Mouse (Mus musculus) heart, embryonic 14.5 days (tissue): ENCODE measurements around the gene Hmces. TPM values are rescaled to one million over a fixed set of nuclear protein-coding genes. Genes with fewer than 3 reads are reported as not detected.

Experiments
- ATAC-seq: fragments of 200-750 bp; cut with Nextera tagmentation; 2 replicates; pipeline ENCODE4 v1.8.0; 2017; ENCODE audit warnings: low read depth, moderate TSS enrichment; ENCODE audit not compliant: insufficient number of reproducible peaks, insufficient read depth, low FRiP score
- H3K27ac ChIP-seq, 2 experiments: fragments of 200-500 bp in 1 of 2; fragments of 300-500 bp in 1 of 2; sonication (generic) in 1 of 2; replicated peaks in 1 of 2; 2 replicates each; pipeline ENCODE4 v1.5.1; 2012 to 2014; ENCODE audit warnings: low read depth in 2 of 2, low read length in 2 of 2, control low read depth in 1 of 2, mild to moderate bottlenecking in 1 of 2, mixed read lengths in 1 of 2; ENCODE audit not compliant: control insufficient read depth in 1 of 2, insufficient read depth in 1 of 2
- H3K27me3 ChIP-seq: fragments of 300-500 bp; sonication (generic); 2 replicates; pipeline ENCODE4 v1.6.1; 2014; ENCODE audit warnings: mild to moderate bottlenecking, low read length, control low read depth; ENCODE audit not compliant: control insufficient read depth, insufficient read depth
- H3K36me3 ChIP-seq: fragments of 300-500 bp; sonication (generic); 2 replicates; pipeline ENCODE4 v1.6.1; 2014; ENCODE audit warnings: mild to moderate bottlenecking, control low read depth, low read length, mixed read lengths; ENCODE audit not compliant: control insufficient read depth, insufficient read depth
- H3K4me1 ChIP-seq, 2 experiments: fragments of 200-500 bp in 1 of 2; fragments of 300-500 bp in 1 of 2; sonication (generic) in 1 of 2; 2 replicates each; pipeline ENCODE4 v1.6.1; 2012 to 2014; ENCODE audit warnings: low read length in 2 of 2, control low read depth in 1 of 2, mixed read lengths in 1 of 2; ENCODE audit not compliant: control insufficient read depth in 2 of 2, insufficient read depth in 2 of 2
- H3K4me2 ChIP-seq: fragments of 300-500 bp; sonication (generic); 2 replicates; pipeline ENCODE4 v1.6.1; 2014; ENCODE audit warnings: mild to moderate bottlenecking, low read length
- H3K4me3 ChIP-seq, 2 experiments: fragments of 200-500 bp in 1 of 2; fragments of 300-500 bp in 1 of 2; sonication (generic) in 1 of 2; 2 replicates each; pipeline ENCODE4 v1.5.1; 2012 to 2014; ENCODE audit warnings: low read length in 2 of 2, mild to moderate bottlenecking in 2 of 2, control low read depth in 1 of 2, low read depth in 1 of 2, moderate library complexity in 1 of 2; ENCODE audit not compliant: control insufficient read depth in 1 of 2, insufficient read depth in 1 of 2
- H3K9ac ChIP-seq: fragments of 300-500 bp; sonication (generic); 2 replicates; pipeline ENCODE4 v1.6.1; 2014; ENCODE audit warnings: mild to moderate bottlenecking, low read length
- H3K9me3 ChIP-seq: fragments of 300-500 bp; sonication (generic); 2 replicates; pipeline ENCODE4 v1.6.1; 2016; ENCODE audit warnings: low read length, control low read depth; ENCODE audit not compliant: control insufficient read depth
- WGBS: fragments of 180-500 bp; shearing (Covaris S2); extraction: QIAGEN DNeasy Blood & Tissue Kit; methylation state at CpG from one replicate; pipeline ENCODE4 v1.1.7; 2014; 5-methylcytosine and 5-hydroxymethylcytosine counted together
- microRNA-seq: library from miRNA; unstranded; fragments of <30 nt; microRNA quantifications from one replicate; pipeline ENCODE4, GENCODE M21; 2016
- polyA plus RNA-seq: library from polyadenylated mRNA; unstranded; fragments of >200 nt; fragmentation: Nextera tagmentation; extraction: Ambion mirVana; gene quantifications from 2 replicates; pipeline ENCODE4 v1.2.1, GENCODE M21; 2014

The Hmces gene
- polyA plus RNA-seq, 1 experiment from 2014 or later: 24.5 TPM

DNA sequence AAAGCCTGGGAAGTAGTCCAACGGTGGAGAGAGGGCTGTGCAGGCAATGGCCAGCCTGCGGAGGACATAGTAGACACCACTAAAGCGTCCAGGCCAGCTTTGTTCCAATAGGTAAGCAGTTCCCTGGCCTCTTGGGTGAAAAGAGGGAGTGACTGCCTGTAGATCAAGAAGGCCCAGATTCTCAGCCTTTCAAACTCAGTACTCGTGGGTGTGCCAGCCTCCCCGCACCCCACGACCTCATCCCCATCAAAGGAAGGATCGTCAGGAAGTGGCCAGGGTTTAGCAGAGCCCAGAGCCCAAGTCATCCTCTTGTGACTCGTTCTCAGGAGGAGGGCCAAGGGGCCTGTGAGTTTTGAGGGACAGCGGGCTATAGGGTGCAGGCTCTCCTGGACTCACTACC is 68.8 kb downstream of the Hmces start:
- H3K27ac ChIP-seq: no peak overlapping the region
- 69% methylated on average over 9 of the region's 9 CpGs for WGBS
- H3K27me3 ChIP-seq: no peaks in the 10 kb centered on the region; the same call in 1 of the 2 replicates
- peaks cover 6 to 8% of the 10 kb centered on the region in 2 experiments for H3K4me1 ChIP-seq
- H3K36me3 ChIP-seq: peaks cover 18% of the 10 kb centered on the region
- H3K9ac ChIP-seq: peak overlapping the region; percentile 87; the same call in 1 of the 2 replicates
- no peak for ATAC-seq
- no peaks in the 10 kb centered on the region for H3K9me3 ChIP-seq
- H3K4me2 ChIP-seq: peak overlapping the region; percentile 93
- H3K4me3 ChIP-seq: no peak overlapping the region; a peak in 1 of 4 replicates

Small RNAs within 50 kb of the gene (microRNA-seq; reads per million reads assigned to microRNA genes)
- not detected for gene Gm47286

Other genes starting within 250 kb of the Hmces start
- gene Aplf, start 241.7 kb upstream of the Hmces start, polyA plus RNA-seq: 8.4 and 8.7 TPM in 2 replicates
- 0.44 and 0.76 TPM in 2 replicates for gene Efcc1, start 183.1 kb upstream of the Hmces start, polyA plus RNA-seq
- 3.4 TPM in 2 replicates for gene Gp9, start 135.9 kb upstream of the Hmces start, polyA plus RNA-seq
- gene Rab43, start 101.8 kb upstream of the Hmces start, polyA plus RNA-seq: 8.0 and 8.4 TPM in 2 replicates
- gene Gm45140, start 78.1 kb upstream of the Hmces start, polyA plus RNA-seq: 1.4 and 1.6 TPM in 2 replicates
- gene Isy1, start 75.1 kb upstream of the Hmces start, polyA plus RNA-seq: 16.5 and 20.0 TPM in 2 replicates
- gene Cnbp, start 62.8 kb upstream of the Hmces start, polyA plus RNA-seq: 742 and 747 TPM in 2 replicates
- 121 and 125 TPM in 2 replicates for gene Copg1, start 26.1 kb upstream of the Hmces start, polyA plus RNA-seq
- 22.0 and 33.0 TPM in 2 replicates for gene H1fx, start 67.7 kb downstream of the Hmces start, polyA plus RNA-seq
- gene Rab7, start 131.3 kb downstream of the Hmces start, polyA plus RNA-seq: 234 and 241 TPM in 2 replicates
- gene Rpn1, start 170.5 kb downstream of the Hmces start, polyA plus RNA-seq: 179 and 180 TPM in 2 replicates